Mouse (Mus musculus) forebrain, postnatal 0 days (tissue): ENCODE measurements around the gene Lin37. TPM values are rescaled to one million over a fixed set of nuclear protein-coding genes. Genes with fewer than 3 reads are reported as not detected.

ENCODE experiments used
- ATAC-seq: fragments of 200-750 bp; cut with Nextera tagmentation; 2 replicates; pipeline ENCODE4 v1.8.0; 2017; ENCODE audit warnings: mild to moderate bottlenecking, moderate library complexity
- DNase-seq: peaks from one replicate; pipeline ENCODE4 v3.0.0-alpha.2; 2015
- H3K27ac ChIP-seq: fragments of 300-500 bp; sonication (generic); 2 replicates; pipeline ENCODE4 v1.5.1; 2014; ENCODE audit warnings: low read depth, mild to moderate bottlenecking, antibody characterized with exemption, low read length, moderate library complexity, mixed read lengths
- H3K27me3 ChIP-seq: fragments of 300-500 bp; sonication (generic); 2 replicates; pipeline ENCODE4 v1.6.1; 2014; ENCODE audit warnings: mild to moderate bottlenecking, low read length, mixed read lengths; ENCODE audit not compliant: insufficient read depth
- H3K36me3 ChIP-seq: fragments of 300-500 bp; sonication (generic); 2 replicates; pipeline ENCODE4 v1.6.1; 2014; ENCODE audit warnings: mild to moderate bottlenecking, moderate library complexity; ENCODE audit not compliant: insufficient read depth
- H3K4me1 ChIP-seq: fragments of 300-500 bp; sonication (generic); 2 replicates; pipeline ENCODE4 v1.6.1; 2014; ENCODE audit warnings: antibody characterized with exemption; ENCODE audit not compliant: insufficient read depth
- H3K4me2 ChIP-seq: fragments of 300-500 bp; sonication (generic); 2 replicates; pipeline ENCODE4 v1.6.1; 2014; ENCODE audit warnings: low read depth, mild to moderate bottlenecking, moderate library complexity
- H3K4me3 ChIP-seq: fragments of 300-500 bp; sonication (generic); 2 replicates; pipeline ENCODE4 v1.5.1; 2014; ENCODE audit warnings: low read depth, low read length, mixed read lengths
- H3K9ac ChIP-seq: fragments of 300-500 bp; sonication (generic); 2 replicates; pipeline ENCODE4 v1.6.1; 2014; ENCODE audit warnings: mild to moderate bottlenecking
- H3K9me3 ChIP-seq: fragments of 300-500 bp; sonication (generic); 2 replicates; pipeline ENCODE4 v1.6.1; 2016; ENCODE audit warnings: low read length
- CTCF ChIP-seq: sonication (generic); IDR thresholded peaks from 2 replicates; pipeline ENCODE4 v1.5.1; 2016; ENCODE audit warnings: antibody characterized with exemption, control low read depth, low read depth
- WGBS: fragments of 180-500 bp; shearing (Covaris S2); extraction: QIAGEN DNeasy Blood & Tissue Kit; methylation state at CpG from one replicate; pipeline ENCODE4 v1.1.7; 2014; 5-methylcytosine and 5-hydroxymethylcytosine counted together
- polyA plus RNA-seq: library from polyadenylated mRNA; unstranded; fragments of >200 nt; fragmentation: Nextera tagmentation; extraction: Ambion mirVana; gene quantifications from 2 replicates; pipeline ENCODE4 v1.2.1, GENCODE M21; 2015
- total RNA-seq: library from RNA; depleted of rRNA; stranded (reverse); fragments of >200 nt; gene quantifications from 2 replicates; pipeline ENCODE4 v1.2.3, GENCODE M21; 2014

Lin37 gene
- total and polyA plus RNA-seq, 2 experiments from 2014 or later, result 16.0 to 53.0 TPM

- ATAC-seq, result peak; percentile 97
- WGBS, result 2% methylated on average over 44 of the region's 44 CpGs
These were observed 7.3 kb downstream of the Lin37 start, which contains the start of the genes Hspb6 and Proser3 for GRCm38 (mm10) chr7:30552102-30553020. Hspb6 (plus strand) TSS chr7:30552178. Proser3 (minus strand) TSS chr7:30552299.

GRCm38 (mm10) chr7:30551445-30552101, 8.1 kb downstream of the Lin37 start:
- Histone ChIP-seq H3K36me3 (peaks cover 28% of the 10 kb centered on the region), H3K4me1 (peaks cover 10% of the 10 kb centered on the region; the same call in 1 of the 2 replicates), H3K27me3 (no peaks in the 10 kb centered on the region), H3K4me3 (peak overlapping the region; percentile 55), H3K4me2 (peak overlapping the region; percentile 75), H3K9me3 (no peaks in the 10 kb centered on the region), H3K9ac (peak overlapping the region; percentile 53), H3K27ac (peak overlapping the region; percentile 93)
- ATAC-seq (peak; percentile 73), DNase-seq (no peak)
- peak; percentile 63 for TF ChIP-seq CTCF
- 1% methylated on average over 10 of the region's 10 CpGs for WGBS

More at GRCm38 (mm10) chr7:30552102-30553020, 7.3 kb downstream of the Lin37 start, which contains the start of the genes Hspb6 and Proser3:
- Histone ChIP-seq H3K9ac (peak within 1 kb of the TSS; percentile 53), H3K36me3 (peaks cover 36% of the 10 kb centered on the region), H3K9me3 (no peaks in the 10 kb centered on the region), H3K27me3 (no peaks in the 10 kb centered on the region), H3K4me3 (peak within 1 kb of the TSS; percentile 55), H3K4me2 (peak within 1 kb of the TSS; percentile 75), H3K4me1 (peaks cover 10% of the 10 kb centered on the region; the same call in 1 of the 2 replicates), H3K27ac (peak within 1 kb of the TSS; percentile 93)
- DNase-seq, result peak; percentile 99
- TF ChIP-seq CTCF, result peak; percentile 23; the same call in 1 of the 2 replicates

- no peak for TF ChIP-seq CTCF
- Histone ChIP-seq H3K27me3 (no peaks in the 10 kb centered on the region), H3K9ac (no peak overlapping the region), H3K9me3 (no peaks in the 10 kb centered on the region), H3K27ac (no peak overlapping the region), H3K4me2 (no peak overlapping the region), H3K4me1 (peaks cover 10% of the 10 kb centered on the region; the same call in 1 of the 2 replicates), H3K4me3 (no peak overlapping the region), H3K36me3 (peaks cover 26% of the 10 kb centered on the region)
- 95% methylated on average over 1 of the region's 1 CpGs for WGBS
- DNase-seq (no peak), ATAC-seq (no peak)
These were observed 9.0 kb downstream of the Lin37 start for GRCm38 (mm10) chr7:30550603-30551002.

- Histone ChIP-seq H3K9me3 (no peaks in the 10 kb centered on the region), H3K4me3 (no peak overlapping the region), H3K4me2 (no peak overlapping the region), H3K27me3 (no peaks in the 10 kb centered on the region), H3K27ac (no peak overlapping the region), H3K9ac (no peak overlapping the region), H3K4me1 (peaks cover 10% of the 10 kb centered on the region; the same call in 1 of the 2 replicates), H3K36me3 (peaks cover 19% of the 10 kb centered on the region)
- no peak for TF ChIP-seq CTCF
- ATAC-seq, result no peak
- no peak for DNase-seq
- WGBS, result 88% methylated on average over 2 of the region's 2 CpGs
These were observed 9.8 kb downstream of the Lin37 start for GRCm38 (mm10) chr7:30549880-30550279.

GRCm38 (mm10) chr7:30544327-30544726, 15.3 kb downstream of the Lin37 start:
- Histone ChIP-seq H3K4me1 (no peaks in the 10 kb centered on the region), H3K4me3 (no peak overlapping the region), H3K36me3 (peaks cover 22% of the 10 kb centered on the region), H3K4me2 (no peak overlapping the region), H3K27me3 (no peaks in the 10 kb centered on the region), H3K9me3 (no peaks in the 10 kb centered on the region), H3K27ac (no peak overlapping the region), H3K9ac (no peak overlapping the region)
- no peak for DNase-seq
- no peak for ATAC-seq
- WGBS, result 89% methylated on average over 2 of the region's 2 CpGs
- TF ChIP-seq CTCF, result no peak

GRCm38 (mm10) chr7:30540572-30540971, 19.1 kb downstream of the Lin37 start:
- H3K9ac ChIP-seq, result no peak overlapping the region
- no peak for ATAC-seq
- peaks cover 10% of the 10 kb centered on the region; the same call in 1 of the 2 replicates for H3K36me3 ChIP-seq
- H3K4me1 ChIP-seq, result 0 out of 2 replicates have a peak, but pooled peaks cover under 1% of the 10 kb centered on the region
- 88% methylated on average over 7 of the region's 7 CpGs for WGBS
- H3K27ac ChIP-seq, result no peak overlapping the region
- H3K4me2 ChIP-seq, result no peak overlapping the region
- no peaks in the 10 kb centered on the region for H3K9me3 ChIP-seq
- no peaks in the 10 kb centered on the region for H3K27me3 ChIP-seq
- no peak for TF ChIP-seq CTCF
- no peak overlapping the region for H3K4me3 ChIP-seq
- no peak for DNase-seq
